Mouse (Mus musculus): ENCODE results near the gene Bcl9l.
A peak's percentile ranks its signal among the peaks of the same experiment; 100 is the strongest.

Bcl9l gene

GRCm38 (mm10) chr9:44513610-44514009 is 31.0 kb downstream of the Bcl9l start:
- DNase-seq: no peak

DNA sequence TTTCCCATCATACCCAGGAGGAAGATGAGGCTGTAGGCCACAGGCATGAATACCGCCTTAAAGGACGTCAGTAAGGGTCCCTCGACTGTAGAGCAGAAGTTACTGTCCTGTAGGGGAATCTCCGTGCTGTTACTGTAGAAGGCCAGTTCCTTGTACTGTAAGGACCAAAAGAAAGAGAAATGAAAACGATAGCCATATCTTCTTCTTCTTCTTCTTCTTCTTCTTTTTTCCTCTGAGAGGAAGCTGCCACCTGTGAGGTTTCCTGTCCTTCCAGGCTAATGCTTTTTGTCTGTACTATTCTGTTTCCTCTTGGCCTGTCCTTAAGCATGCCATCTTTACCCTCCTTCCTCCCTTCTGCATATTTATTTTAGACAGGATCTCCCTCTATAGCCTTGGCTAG is 31.5 kb downstream of the Bcl9l start:
- no peak for DNase-seq

- DNase-seq: no peak
These were observed 32.6 kb downstream of the Bcl9l start for GRCm38 (mm10) chr9:44515131-44515751.

DNA sequence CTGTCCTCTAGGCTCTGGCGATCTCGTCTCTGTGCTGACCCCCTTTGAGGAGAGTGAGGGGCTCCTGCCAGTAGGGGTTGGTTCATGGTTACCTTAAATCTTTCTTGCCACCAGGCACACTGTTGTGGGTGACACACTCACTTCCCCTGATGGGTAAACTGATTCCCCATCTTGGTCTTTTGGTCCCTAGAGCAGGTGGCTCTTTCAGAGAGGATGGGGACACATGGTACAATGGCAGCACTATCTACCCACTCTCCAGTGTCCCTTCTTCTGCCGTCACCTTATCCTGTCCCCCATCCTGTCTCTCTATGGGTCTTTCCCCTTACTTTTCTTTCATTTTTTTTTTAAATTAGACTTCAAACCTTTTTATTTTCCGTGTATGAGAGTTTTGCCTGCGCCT is 33.3 kb downstream of the Bcl9l start:
- no peak for DNase-seq

DNA sequence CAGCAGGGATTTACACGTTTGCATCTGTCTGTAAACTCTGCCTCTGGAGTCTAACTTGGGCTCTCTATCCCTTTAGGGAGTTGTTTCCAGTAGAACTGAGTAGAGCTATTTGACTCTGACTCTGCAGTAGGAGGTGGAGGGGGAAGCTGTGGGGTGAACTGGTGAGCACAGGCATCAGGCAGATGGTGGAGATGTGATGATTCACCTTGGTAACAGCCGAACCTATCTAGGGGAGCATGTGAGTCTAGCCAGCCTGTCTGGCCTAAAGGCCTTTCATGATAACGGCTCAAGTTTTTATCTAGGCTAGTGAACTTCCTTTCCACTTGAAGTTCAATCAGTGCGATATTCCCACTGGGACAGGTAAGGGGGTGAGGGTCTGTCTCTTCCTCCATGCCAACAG is 34.7 kb downstream of the Bcl9l start:
- no peak for DNase-seq

- peak; percentile 74 for DNase-seq
These were observed 35.4 kb downstream of the Bcl9l start for GRCm38 (mm10) chr9:44518068-44518467.

DNA sequence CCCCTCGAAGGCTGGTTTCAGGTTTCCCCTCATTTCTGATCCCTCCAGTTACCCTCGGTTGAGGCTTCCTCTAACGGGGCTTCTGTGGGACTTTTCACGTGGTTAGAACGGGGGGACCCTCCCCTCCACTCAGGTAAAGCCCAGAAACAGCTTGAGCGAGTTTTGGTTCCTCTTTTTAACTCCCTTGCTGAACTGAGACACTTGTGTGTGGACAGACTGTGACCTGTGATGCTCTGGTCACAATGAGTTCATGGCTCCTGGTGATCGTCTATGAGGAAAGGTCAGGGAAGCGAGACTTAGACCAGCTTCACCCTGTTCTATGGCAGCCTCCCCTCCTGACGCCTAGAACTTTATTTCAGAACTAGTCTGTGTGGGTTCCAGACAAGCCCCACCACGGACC is 39.3 kb downstream of the Bcl9l start:
- no peak for DNase-seq

DNA sequence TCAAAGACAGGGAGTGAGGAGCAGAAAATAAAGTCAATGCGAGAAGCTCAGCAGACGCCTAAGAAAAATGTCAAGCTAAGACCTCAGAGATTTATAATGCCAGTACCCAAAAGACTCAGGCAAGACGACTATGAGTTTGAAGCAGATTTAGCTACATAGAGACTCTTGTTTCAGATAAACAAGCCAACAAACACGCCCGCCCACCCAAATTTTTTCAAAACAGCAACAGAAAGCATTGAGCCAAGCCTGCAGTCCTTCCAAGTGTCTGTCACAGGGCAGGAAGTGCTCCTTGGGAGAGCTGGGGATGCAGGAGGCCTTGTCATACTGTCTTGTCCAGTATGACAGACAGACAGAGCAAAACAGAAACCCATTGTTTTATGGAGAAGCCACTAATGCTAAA is 41.1 kb downstream of the Bcl9l start:
- no peak for DNase-seq

- DNase-seq: no peak
These were observed 41.7 kb downstream of the Bcl9l start for GRCm38 (mm10) chr9:44524235-44524826.

GRCm38 (mm10) chr9:44525001-44525400 is 42.4 kb downstream of the Bcl9l start:
- no peak for DNase-seq

DNA sequence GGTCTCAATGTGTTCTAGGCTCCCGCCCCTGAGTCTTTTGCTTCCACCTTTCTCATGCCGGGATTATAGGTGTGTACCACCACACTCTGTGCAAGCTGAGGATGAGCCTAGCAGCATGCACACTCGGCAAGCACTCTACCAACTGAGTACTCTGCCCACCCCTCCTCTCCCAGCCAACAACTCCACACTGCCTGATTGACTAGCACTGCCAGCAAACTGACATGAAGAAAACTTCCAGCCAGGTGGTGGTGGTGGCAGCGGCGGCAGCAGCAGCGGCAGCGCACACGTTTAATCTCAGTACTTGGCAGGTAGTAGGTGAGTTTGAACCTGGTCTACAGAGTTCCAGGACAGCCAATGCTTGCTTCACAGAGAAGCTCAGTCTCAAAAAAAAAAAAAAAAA is 43.0 kb downstream of the Bcl9l start:
- DNase-seq: no peak

DNA sequence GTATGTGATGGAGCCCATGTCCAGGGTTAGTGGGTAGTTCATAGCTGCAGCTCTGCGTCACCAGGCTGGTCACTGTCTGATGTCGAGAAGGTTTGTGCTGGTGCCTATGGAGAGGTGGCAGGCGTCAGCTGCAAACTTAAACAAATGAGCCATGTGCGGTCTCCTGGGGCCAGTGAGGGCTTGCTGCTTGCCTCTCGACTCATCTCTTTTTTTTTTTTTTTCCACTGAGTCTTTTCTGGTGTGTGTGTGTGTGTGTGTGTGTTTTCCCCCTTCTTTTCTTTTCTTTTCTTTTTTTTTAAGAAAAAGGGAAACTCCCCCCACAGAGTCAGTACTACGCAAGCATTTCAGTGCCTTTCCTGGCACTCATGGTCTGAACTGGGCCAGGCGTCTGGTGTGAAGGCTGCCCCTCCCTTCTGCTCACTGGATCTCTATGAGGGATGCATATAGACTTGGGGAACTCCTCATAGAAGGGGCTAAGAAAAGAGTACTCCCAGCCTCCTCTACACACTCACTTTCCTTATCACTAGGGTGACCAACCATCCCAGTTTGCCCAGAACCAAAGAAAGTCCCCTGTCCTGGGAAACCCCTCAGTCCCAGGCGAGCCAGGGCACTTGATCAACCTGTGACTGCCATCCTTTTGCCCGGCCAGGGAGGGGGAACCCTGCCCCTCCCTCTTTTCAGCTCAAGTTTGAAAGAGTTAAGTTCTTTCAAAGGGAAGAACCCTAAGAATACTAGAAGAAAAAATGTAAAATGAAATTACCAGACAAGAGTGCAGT is 43.9 kb downstream of the Bcl9l start:
- no peak for DNase-seq

GRCm38 (mm10) chr9:44528340-44528739 is 45.7 kb downstream of the Bcl9l start:
- no peak for DNase-seq

- DNase-seq: no peak
These were observed 50.5 kb downstream of the Bcl9l start for GRCm38 (mm10) chr9:44532991-44533580.

- no peak for DNase-seq
These were observed 55.1 kb downstream of the Bcl9l start for GRCm38 (mm10) chr9:44537625-44538301.

DNA sequence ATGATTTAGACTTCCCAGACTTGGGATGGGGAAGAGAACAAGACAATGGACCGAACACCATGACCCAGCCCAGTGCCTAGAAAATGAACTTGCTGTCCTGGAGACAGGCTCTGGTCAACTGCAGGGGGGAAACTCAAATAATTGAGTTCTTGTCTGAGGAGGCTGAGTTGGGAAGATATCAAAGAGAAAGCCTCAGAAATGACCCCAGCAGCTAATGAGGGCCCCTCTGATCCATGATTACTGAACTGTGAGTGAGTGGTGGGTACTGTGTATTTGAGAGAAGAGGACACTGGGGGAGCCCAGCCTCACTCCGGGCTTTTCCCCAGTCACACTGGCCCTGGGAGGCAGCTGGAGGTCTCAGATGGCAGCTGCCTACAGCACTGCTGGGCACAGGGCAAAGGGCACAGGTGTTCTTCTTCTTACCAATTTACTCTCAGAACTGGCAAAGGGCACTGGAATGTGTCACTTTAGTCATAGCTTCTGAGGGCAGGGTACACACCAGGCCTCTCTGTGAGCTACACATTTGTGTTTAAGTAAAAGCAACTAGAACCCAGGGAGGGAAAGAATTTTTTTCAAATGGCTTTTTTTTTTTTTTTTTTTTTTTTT is 57.3 kb downstream of the Bcl9l start:
- no peak for DNase-seq

DNA sequence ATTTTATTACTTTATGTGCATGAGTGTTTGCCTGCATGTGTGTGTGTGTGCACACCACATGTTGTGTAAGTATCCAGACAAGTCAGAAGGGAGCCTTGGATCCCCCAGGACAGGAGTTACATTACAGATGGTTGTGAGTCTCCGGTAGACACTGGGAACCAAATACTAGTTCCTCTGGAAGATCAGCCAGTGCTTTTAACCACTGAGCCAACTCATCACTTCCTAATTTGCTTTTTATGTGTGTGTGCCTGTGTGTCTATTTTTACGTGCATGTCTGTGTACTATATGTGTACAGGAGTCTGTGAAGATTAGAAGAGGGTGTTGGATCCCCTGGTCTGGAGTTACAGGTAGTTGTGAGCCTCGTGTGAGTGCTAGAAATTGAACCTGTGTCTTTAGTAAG is 58.1 kb downstream of the Bcl9l start:
- no peak for DNase-seq

DNA sequence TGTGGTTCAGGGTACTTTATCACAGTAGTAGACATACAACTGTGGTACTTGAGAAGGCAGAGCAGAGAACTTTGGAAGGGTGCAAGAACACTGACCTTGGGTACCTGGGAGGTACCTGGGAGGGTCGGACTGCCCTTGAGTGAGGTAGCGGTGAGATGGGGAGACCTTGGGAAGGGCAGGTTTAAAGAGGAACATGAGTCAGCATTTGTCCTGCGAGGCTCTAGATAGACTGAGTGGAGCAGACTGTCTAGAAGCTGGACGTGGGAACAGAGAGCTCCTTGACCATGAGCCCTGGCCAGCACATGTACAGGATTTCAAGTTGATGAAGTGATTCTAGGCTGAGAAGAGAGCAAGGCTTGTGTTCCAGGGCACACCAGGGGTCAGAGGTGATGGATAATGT is 59.7 kb downstream of the Bcl9l start:
- DNase-seq: no peak

DNA sequence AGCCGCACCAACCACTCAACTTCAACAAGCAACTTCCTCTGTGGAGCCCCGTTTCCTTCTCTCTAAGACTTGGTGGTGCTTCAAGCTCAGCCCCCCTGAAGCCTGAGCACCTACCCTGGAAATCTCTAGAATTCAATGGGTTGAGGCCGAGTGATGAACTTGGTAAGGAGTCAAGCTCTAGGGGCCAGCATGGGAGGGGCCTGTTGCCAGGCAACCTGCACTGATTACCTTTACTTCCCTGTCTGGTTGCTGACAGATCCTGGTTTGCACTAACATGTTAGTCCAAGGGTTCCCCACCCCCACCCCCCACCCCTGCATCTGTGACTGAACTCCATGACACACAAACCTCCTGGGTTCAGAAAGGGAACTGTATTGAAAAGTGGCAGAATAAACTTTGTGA is 62.4 kb downstream of the Bcl9l start:
- DNase-seq: no peak

DNA sequence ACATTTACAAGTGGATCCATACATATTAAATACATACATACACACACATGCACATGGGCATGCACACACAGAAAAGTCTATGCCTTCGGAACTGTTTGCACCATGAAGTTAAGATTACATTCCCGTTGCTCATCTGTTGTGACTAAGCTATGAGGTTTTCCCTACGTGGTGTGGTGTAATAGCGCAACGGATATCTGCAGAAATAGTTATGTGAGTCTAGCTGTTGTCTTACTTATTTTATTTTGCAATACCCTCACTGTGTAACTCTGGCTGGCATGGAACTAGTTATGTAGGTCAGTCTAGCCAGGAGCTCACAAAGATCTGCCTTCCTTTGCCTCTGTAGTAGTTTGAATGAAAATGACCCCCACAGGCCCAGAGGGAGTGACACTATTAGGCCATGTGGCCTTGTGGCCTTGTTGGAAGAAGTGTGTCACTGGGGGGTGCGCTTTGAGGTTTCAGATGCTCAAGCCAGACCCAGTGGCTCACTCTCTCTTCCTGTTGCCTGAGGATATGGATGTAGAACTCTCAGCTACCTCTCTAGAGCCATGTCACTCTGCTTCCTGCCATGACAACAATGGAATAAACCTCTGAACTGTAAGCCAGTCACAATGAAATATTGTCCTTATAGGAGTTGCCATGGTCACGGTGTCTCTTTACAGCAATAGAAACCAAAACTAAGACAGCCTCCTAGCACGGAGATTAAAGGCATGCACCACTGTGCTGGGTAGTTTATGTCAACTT is 66.0 kb downstream of the Bcl9l start:
- no peak for DNase-seq

DNA sequence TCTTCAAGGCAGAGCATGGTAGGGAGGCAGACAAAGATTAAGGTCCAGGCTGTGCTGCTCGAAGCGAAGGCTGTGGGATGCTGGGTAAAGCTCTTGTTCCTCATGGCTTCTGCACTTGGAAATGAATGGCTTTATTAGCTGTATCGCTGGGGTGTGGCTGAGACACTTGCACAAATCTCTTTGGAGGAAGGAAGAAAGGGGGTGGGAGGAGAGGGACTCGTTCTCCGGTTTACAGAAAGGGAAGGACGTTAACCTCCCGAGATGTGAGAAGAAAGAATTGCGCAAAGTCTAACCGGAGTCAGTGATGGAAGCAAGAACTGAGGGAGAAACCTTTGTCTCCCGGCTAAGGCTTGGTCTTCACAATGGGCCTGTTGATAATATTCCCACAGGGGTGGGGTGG is 68.5 kb downstream of the Bcl9l start:
- no peak for DNase-seq

GRCm38 (mm10) chr9:44552161-44552560 is 69.5 kb downstream of the Bcl9l start:
- no peak for DNase-seq
